Mouse (Mus musculus) liver, embryonic 14.5 days (tissue): Measurements from ENCODE around the gene Grip1.

Source experiments
- CTCF ChIP-seq: IDR thresholded peaks from 2 replicates; pipeline ENCODE4 v1.5.1; 2016; ENCODE audit warnings: antibody characterized with exemption, low read depth, control low read depth
- EP300 ChIP-seq: IDR thresholded peaks from 2 replicates; pipeline ENCODE4 v1.6.1; 2016; ENCODE audit warnings: antibody characterized with exemption, low read depth

GRCm38 (mm10) chr10:119616078-119616477, 162.4 kb downstream of the Grip1 start:
- TF ChIP-seq EP300 (no peak), CTCF (no peak)
